8 mouse cellular contexts compared by ENCODE assay signal in the genomic region with DNA sequence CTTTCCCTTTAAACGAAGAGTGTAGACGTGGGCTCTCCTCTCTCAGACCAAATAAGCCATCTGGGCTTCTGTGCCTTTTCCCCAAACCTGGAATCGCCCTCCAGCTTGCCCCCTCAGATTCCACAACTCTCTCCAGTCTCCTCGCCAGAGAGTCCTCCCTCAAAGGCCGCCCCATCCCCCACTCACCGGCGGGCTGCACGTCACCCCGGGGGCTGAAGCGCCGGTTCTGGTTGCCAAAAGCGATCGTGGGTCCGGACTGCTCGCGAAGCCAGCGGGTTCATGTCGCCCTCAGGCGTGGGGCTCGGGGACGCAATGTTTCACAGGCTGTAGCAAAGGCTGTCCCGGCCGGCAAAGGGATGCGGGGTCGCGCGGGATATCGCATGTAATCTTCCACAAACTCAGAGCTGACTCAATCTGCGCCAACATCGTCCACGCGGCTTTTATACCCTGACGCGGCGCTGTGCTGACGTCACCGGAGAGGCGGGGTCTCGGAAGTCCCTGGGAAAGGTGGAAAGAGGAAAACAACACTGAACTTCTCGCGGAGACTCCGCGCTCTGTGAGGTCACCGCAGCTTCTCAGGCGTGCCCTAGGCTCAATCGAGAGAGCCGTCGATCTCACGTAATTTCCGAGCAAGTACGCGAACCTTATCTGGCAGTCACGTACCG. TPM values are rescaled to one million over a fixed set of nuclear protein-coding genes. Genes with fewer than 3 reads are reported as not detected.
DNase-seq lines count a peak whose midpoint lies in the region; ATAC-seq and TF ChIP-seq lines count a peak whose summit lies in the region.

A gene (minus strand): TSS at position 460 of the 665 bp plus-strand sequence.
A gene (plus strand): TSS at position 522 of the 665 bp plus-strand sequence.

- under 1% methylated on average over 54 of the region's 54 CpGs for WGBS in forebrain, embryonic 15.5 days
- under 1% methylated on average over 54 of the region's 54 CpGs for WGBS in lung, adult 2 months

- DNase-seq in ES-CJ7 (ENCODE audit: low read depth, low spot score) = peak; percentile 99
- peak; percentile 95 for DNase-seq in cerebellum, adult 11 months
- DNase-seq in heart, postnatal 25 days (ENCODE audit: low spot score) = peak; percentile 95
- peak; percentile 87 to 97 for DNase-seq in layer of hippocampus, adult 18-20 months (ENCODE audit: low spot score in 2 of 2)
- peak; percentile 99 for DNase-seq in lung, adult 2 months
- peak; percentile 91 to 92 for DNase-seq in thymus, adult 18-20 months

- TF ChIP-seq CTCF in lung, adult 2 months (IDR thresholded peaks at IDR 0.05; ENCODE audit: insufficient read depth, low read length) = no peak

- peak; percentile 77 for ATAC-seq in forebrain, embryonic 15.5 days (replicated peaks)
- peak; percentile 82 for ATAC-seq in neutrophil, adult 5-6 weeks (ENCODE audit: extremely low read depth, insufficient number of reproducible peaks, low FRiP score, poor library complexity, severe bottlenecking)

- H3K36me3 ChIP-seq in forebrain, embryonic 15.5 days = no peaks in the 10 kb centered on the region

- no peaks in the 10 kb centered on the region for H3K27me3 ChIP-seq in forebrain, embryonic 15.5 days

- H3K9me3 ChIP-seq in forebrain, embryonic 15.5 days = no peaks in the 10 kb centered on the region

- peak within 1 kb of the TSS; percentile 65 for H3K4me3 ChIP-seq in forebrain, embryonic 15.5 days
- H3K4me3 ChIP-seq in lung, adult 2 months (replicated peaks; ENCODE audit: extremely low read depth, low read depth, low read length) = peak within 1 kb of the TSS; percentile 94

- peak; percentile 98 for TF ChIP-seq POLR2A in lung, adult 2 months (IDR thresholded peaks at IDR 0.05; ENCODE audit: borderline replicate concordance, extremely low read depth, low read depth, low read length)

- H3K9ac ChIP-seq in forebrain, embryonic 15.5 days (replicated peaks) = peak within 1 kb of the TSS; percentile 71

- H3K4me2 ChIP-seq in forebrain, embryonic 15.5 days (replicated peaks) = peak within 1 kb of the TSS; percentile 76

- intact Hi-C loops in heart, postnatal 25 days (cut with DNase I) = no loop called here

- H3K4me1 ChIP-seq in forebrain, embryonic 15.5 days = peaks cover 31% of the 10 kb centered on the region
- peaks cover 18% of the 10 kb centered on the region for H3K4me1 ChIP-seq in lung, adult 2 months (ENCODE audit: control insufficient read depth, insufficient read depth, low read length)

- peak within 1 kb of the TSS; percentile 76 for H3K27ac ChIP-seq in forebrain, embryonic 15.5 days (replicated peaks)

RNA-seq across cellular contexts. Expression of the first gene that starts in this region (rescaled TPM):
- 15.4 and 15.6 TPM in 2 replicates for polyA plus RNA-seq in forebrain, embryonic 15.5 days (2015; fragmentation: Nextera tagmentation; extraction: Ambion mirVana)
- 10 to 100 TPM; 22.7 to 23.9 TPM for total RNA-seq in heart, postnatal 25 days (2021)
- 10 to 100 TPM; 22.1 to 23.3 TPM for total RNA-seq in layer of hippocampus, adult 18-20 months (2021)
- 58.6 and 73.7 TPM in 2 replicates for polyA plus RNA-seq in lung, adult 2 months (2012; rRNA removed)
- total RNA-seq in neutrophil, adult 5-6 weeks (2017) = 288 and 364 TPM in 2 replicates

RNA-seq across cellular contexts. Expression of the second gene that starts in this region (rescaled TPM):
- 0.72 and 0.92 TPM in 2 replicates for polyA plus RNA-seq in forebrain, embryonic 15.5 days (2015; fragmentation: Nextera tagmentation; extraction: Ambion mirVana)
- 1 to 10 TPM; 2.2 to 4.7 TPM for total RNA-seq in heart, postnatal 25 days (2021)
- under 1 TPM; 0.64 to 0.71 TPM for total RNA-seq in layer of hippocampus, adult 18-20 months (2021)
- 11.8 and 13.1 TPM in 2 replicates for polyA plus RNA-seq in lung, adult 2 months (2012; rRNA removed)
- 1.3 and 1.6 TPM in 2 replicates for total RNA-seq in neutrophil, adult 5-6 weeks (2017)

Comparison
In these comparisons a context has a peak if more than half of its experiments do, and no peak if none do; other contexts are left out.
1. Peak in every context shown above with its lines: DNase-seq, ATAC-seq, H3K4me3 ChIP-seq and H3K27ac ChIP-seq.
2. RNA of the first gene that starts in this region (total RNA-seq): 288 to 364 TPM in neutrophil, adult 5-6 weeks; 22.7 to 23.9 TPM in heart, postnatal 25 days and 22.1 to 23.3 TPM in layer of hippocampus, adult 18-20 months; every median in the first group is over 10 times any median in the second.